Mouse (Mus musculus) cerebellum, adult 2 months (tissue): ENCODE results near the gene Lyrm4.

Source experiments
- CTCF ChIP-seq: fragments of 200-500 bp; IDR thresholded peaks from 2 replicates; pipeline ENCODE4 v1.5.1; 2011; ENCODE audit warnings: low read depth, mild to moderate bottlenecking, control low read depth, low read length, moderate library complexity, borderline replicate concordance; ENCODE audit not compliant: insufficient read depth
- POLR2A ChIP-seq: fragments of 200-500 bp; IDR thresholded peaks from 2 replicates; pipeline ENCODE4 v1.6.1; 2011; ENCODE audit warnings: low read length, control low read depth, borderline replicate concordance; ENCODE audit not compliant: insufficient read depth

- TF ChIP-seq CTCF: no peak
- TF ChIP-seq POLR2A: no peak
These were observed 116.5 kb downstream of the Lyrm4 start for GRCm38 (mm10) chr13:36000798-36001197.
